Mouse (Mus musculus) lung, adult 2 months (tissue): ENCODE results near the gene Gnpat.

Experiments used
- CTCF ChIP-seq: fragments of 200-500 bp; IDR thresholded peaks from 2 replicates; pipeline ENCODE4 v1.5.1; 2011; ENCODE audit warnings: mild to moderate bottlenecking, low read length, control low read depth; ENCODE audit not compliant: insufficient read depth
- POLR2A ChIP-seq: fragments of 200-500 bp; IDR thresholded peaks from 2 replicates; pipeline ENCODE4 v1.6.1; 2011; ENCODE audit warnings: low read depth, mild to moderate bottlenecking, control low read depth, low read length, borderline replicate concordance; ENCODE audit errors: extremely low read depth

DNA sequence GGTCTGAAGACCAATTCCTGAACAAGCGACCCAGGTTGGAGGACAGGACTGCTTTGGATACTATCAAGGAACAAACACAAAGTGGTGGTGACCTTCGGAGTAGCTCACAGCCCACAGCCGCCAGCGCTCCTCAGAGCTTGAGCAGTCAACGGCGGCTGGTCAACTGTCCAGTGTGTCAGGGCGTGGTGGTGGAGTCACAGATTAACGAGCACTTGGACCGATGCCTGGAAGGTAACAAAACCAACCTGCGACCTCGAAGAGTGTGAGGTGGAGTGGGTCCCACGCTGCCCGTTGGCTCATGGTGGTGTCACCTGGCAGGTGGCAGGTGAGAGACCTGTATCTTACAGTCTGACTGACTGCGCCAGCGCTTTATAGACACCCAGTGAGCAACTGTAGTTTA lies 40.4 kb downstream of the Gnpat start:
- TF ChIP-seq CTCF (no peak), POLR2A (no peak)
